Mouse (Mus musculus) gastrocnemius, adult 2 months (tissue): ENCODE results near the gene Cyp4a31. TPM values are rescaled to one million over a fixed set of nuclear protein-coding genes. Genes with fewer than 3 reads are reported as not detected.
"Not testable (repeated sequence)": the region's sequence is repeated elsewhere in the genome, so short reads cannot be mapped to it uniquely, and the experiment has no call there.

Experiments
- DNase-seq: peaks from one replicate; pipeline ENCODE4 v3.0.0; 2022
- H3K27ac ChIP-seq: fragments of 200-600 bp; 2 replicates; pipeline ENCODE4 v1.8.1; 2022; ENCODE audit warnings: mild to moderate bottlenecking
- H3K4me3 ChIP-seq: fragments of 200-600 bp; 2 replicates; pipeline ENCODE4 v1.8.1; 2022; ENCODE audit warnings: mild to moderate bottlenecking, moderate library complexity
- CTCF ChIP-seq: fragments of 200-600 bp; IDR thresholded peaks from 2 replicates; pipeline ENCODE4 v1.8.1; 2022; ENCODE audit warnings: antibody characterized with exemption, mild to moderate bottlenecking, moderate library complexity
- intact Hi-C: fragments of 180-260 bp; cut with DNase I; formaldehyde crosslinking; loops from one replicate; pipeline ENCODE4 v1.15.1; 2025
- total RNA-seq, 2 experiments: library from RNA; stranded (reverse); gene quantifications; 2 replicates each; pipeline ENCODE4 v1.2.3; 2021

The Cyp4a31 gene
- total RNA-seq, 2 experiments from 2014 or later = not detected

GRCm38 (mm10) chr4:115575776-115576175 is 12.3 kb downstream of the Cyp4a31 start:
- no peak for TF ChIP-seq CTCF

GRCm38 (mm10) chr4:115583036-115583435 is 19.6 kb downstream of the Cyp4a31 start:
- no peak overlapping the region for H3K4me3 ChIP-seq
- intact Hi-C loops = no loop called here
- no peak for TF ChIP-seq CTCF

More at GRCm38 (mm10) chr4:115575776-115576175, 12.3 kb downstream of the Cyp4a31 start:
- H3K4me3 ChIP-seq = no peak overlapping the region
- H3K27ac ChIP-seq = no peak overlapping the region
- DNase-seq = no peak
- intact Hi-C loops = no loop called here

GRCm38 (mm10) chr4:115596357-115596756 is 32.9 kb downstream of the Cyp4a31 start:
- intact Hi-C loops = no loop called here
- no peak overlapping the region for H3K27ac ChIP-seq
- no peak overlapping the region for H3K4me3 ChIP-seq
- no peak for TF ChIP-seq CTCF
- DNase-seq = no peak

More at GRCm38 (mm10) chr4:115583036-115583435, 19.6 kb downstream of the Cyp4a31 start:
- no peak for DNase-seq
- no peak overlapping the region for H3K27ac ChIP-seq

GRCm38 (mm10) chr4:115596824-115597336 is 33.4 kb downstream of the Cyp4a31 start:
- H3K4me3 ChIP-seq = no peak overlapping the region
- no peak for DNase-seq
- no peak overlapping the region for H3K27ac ChIP-seq
- intact Hi-C loops = no loop called here
- TF ChIP-seq CTCF = no peak

- H3K27ac ChIP-seq, H3K4me3 ChIP-seq, DNase-seq, intact Hi-C loops: not testable (repeated sequence)
Measured at GRCm38 (mm10) chr4:115600611-115601010, 37.2 kb downstream of the Cyp4a31 start, which contains the start of gene Cyp4a32. Gene Cyp4a32 (plus strand): TSS chr4:115600969.

- intact Hi-C loops = no loop called here
- no peak for TF ChIP-seq CTCF
- Histone ChIP-seq H3K4me3 (no peak overlapping the region), H3K27ac (no peak overlapping the region)
- DNase-seq = no peak
Measured at GRCm38 (mm10) chr4:115614005-115614404, 50.6 kb downstream of the Cyp4a31 start.

GRCm38 (mm10) chr4:115625560-115625959 is 62.1 kb downstream of the Cyp4a31 start:
- H3K4me3 ChIP-seq, H3K27ac ChIP-seq, intact Hi-C loops, DNase-seq: not testable (repeated sequence)

Other genes with a start within 250 kb of the Cyp4a31 start
- not detected for gene Cyp4a12b, start 152.0 kb upstream of the Cyp4a31 start, total RNA-seq
- not detected for gene Cyp4a30b, start 111.0 kb upstream of the Cyp4a31 start, total RNA-seq
- gene Cyp4a14, start 67.5 kb upstream of the Cyp4a31 start, total RNA-seq = not detected
- not detected for gene Cyp4a10, start 45.4 kb upstream of the Cyp4a31 start, total RNA-seq
- gene Cyp4a32, start 37.3 kb downstream of the Cyp4a31 start, total RNA-seq = not detected
- 1 to 10 TPM; 2.6 to 4.5 TPM for gene Cyp4b1, start 84.1 kb downstream of the Cyp4a31 start, total RNA-seq
- 10 to 100 TPM; 35.7 to 49.5 TPM for gene Efcab14, start 174.1 kb downstream of the Cyp4a31 start, total RNA-seq
- gene Tex38, start 217.4 kb downstream of the Cyp4a31 start, total RNA-seq = 1 to 10 TPM; 2.3 to 2.8 TPM
- 10 to 100 TPM; 46.9 to 70.1 TPM for gene Atpaf1, start 221.2 kb downstream of the Cyp4a31 start, total RNA-seq